Mouse (Mus musculus) mammary gland, adult 2 months (tissue): ENCODE results near the gene Myo5c. TPM values are rescaled to one million over a fixed set of nuclear protein-coding genes. Genes with fewer than 3 reads are reported as not detected.

Experiments
- polyA plus RNA-seq: library from polyadenylated mRNA; depleted of rRNA; stranded (reverse); fragments of >200 nt; gene quantifications from 2 replicates; pipeline ENCODE4 v1.2.3, GENCODE M21; 2012; ENCODE audit warnings: low replicate concordance; rRNA removed

Myo5c gene
- polyA plus RNA-seq = 3.3 and 6.2 TPM in 2 replicates

GRCm38 (mm10) chr9:75231841-75232746, at the start of gene Myo5c:
TSS of gene Myo5c (plus strand) at chr9:75232020.

GRCm38 (mm10) chr9:75306126-75306898, 74.5 kb downstream of the Myo5c start, which contains the start of gene Gnb5:
TSS of gene Gnb5 (plus strand) at chr9:75306288.

GRCm38 (mm10) chr9:75347458-75347857, 115.6 kb downstream of the Myo5c start, which contains the start of gene Bcl2l10:
TSS of gene Bcl2l10 (plus strand) at chr9:75347758.

Other genes starting within 250 kb of the Myo5c start
- gene Arpp19, start 194.4 kb upstream of the Myo5c start, polyA plus RNA-seq = 6.6 and 26.1 TPM in 2 replicates
- gene Myo5a, start 161.0 kb upstream of the Myo5c start, polyA plus RNA-seq = 8.8 and 18.3 TPM in 2 replicates
- 32.1 and 57.2 TPM in 2 replicates for gene Gnb5, start 74.3 kb downstream of the Myo5c start, polyA plus RNA-seq
- 0.29 and 0.70 TPM in 2 replicates for gene Bcl2l10, start 115.7 kb downstream of the Myo5c start, polyA plus RNA-seq
- 37.4 and 41.4 TPM in 2 replicates for gene Mapk6, start 178.0 kb downstream of the Myo5c start, polyA plus RNA-seq
- gene Leo1, start 209.5 kb downstream of the Myo5c start, polyA plus RNA-seq = 1.8 and 2.1 TPM in 2 replicates